Mouse (Mus musculus) heart, adult 2 months (tissue): Measurements from ENCODE around the gene Hes5. TPM values are rescaled to one million over a fixed set of nuclear protein-coding genes. Genes with fewer than 3 reads are reported as not detected.

ENCODE experiments used
- DNase-seq, 2 experiments: peaks; one replicate each; pipeline ENCODE4 v3.0.0; 2021
- H3K27ac ChIP-seq: fragments of 200-600 bp; 2 replicates; pipeline ENCODE4 v1.8.1; 2022
- H3K27me3 ChIP-seq: fragments of 200-500 bp; 2 replicates; pipeline ENCODE4 v1.6.1; 2012; ENCODE audit warnings: mild to moderate bottlenecking, low read length, inconsistent platforms, mixed read lengths; ENCODE audit not compliant: control insufficient read depth, insufficient read depth
- H3K36me3 ChIP-seq: fragments of 200-500 bp; 2 replicates; pipeline ENCODE4 v1.6.1; 2012; ENCODE audit warnings: low read length, inconsistent platforms; ENCODE audit not compliant: control insufficient read depth, insufficient read depth
- H3K4me1 ChIP-seq: fragments of 200-500 bp; 2 replicates; pipeline ENCODE4 v1.6.1; 2011; ENCODE audit warnings: low read length; ENCODE audit not compliant: control insufficient read depth, insufficient read depth
- H3K4me3 ChIP-seq: fragments of 200-600 bp; 2 replicates; pipeline ENCODE4 v1.8.1; 2022
- H3K79me2 ChIP-seq: fragments of 200-500 bp; replicated peaks from 2 replicates; pipeline ENCODE4 v1.6.1; 2012; ENCODE audit warnings: mild to moderate bottlenecking, inconsistent platforms, low read length, moderate library complexity, mixed read lengths; ENCODE audit not compliant: control insufficient read depth, insufficient read depth
- H3K9ac ChIP-seq: fragments of 200-500 bp; 2 replicates; pipeline ENCODE4 v1.6.1; 2012; ENCODE audit warnings: low read depth, mild to moderate bottlenecking, control low read depth, inconsistent platforms, low read length, mixed read lengths
- CTCF ChIP-seq: fragments of 200-600 bp; IDR thresholded peaks from 2 replicates; pipeline ENCODE4 v1.8.1; 2022; ENCODE audit warnings: antibody characterized with exemption, mild to moderate bottlenecking, moderate library complexity
- EP300 ChIP-seq: fragments of 200-500 bp; IDR thresholded peaks from 2 replicates; pipeline ENCODE4 v1.6.1; 2011; ENCODE audit warnings: low read depth, low read length, control low read depth; ENCODE audit not compliant: insufficient read depth
- POLR2A ChIP-seq: fragments of 200-500 bp; IDR thresholded peaks from 2 replicates; pipeline ENCODE4 v1.6.1; 2011; ENCODE audit warnings: mild to moderate bottlenecking, low read depth, low read length, control low read depth; ENCODE audit not compliant: insufficient read depth
- WGBS: fragments of 180-500 bp; shearing (Covaris S2); methylation state at CpG from one replicate; pipeline ENCODE4 v1.1.7; 2018; 5-methylcytosine and 5-hydroxymethylcytosine counted together
- intact Hi-C: fragments of 180-260 bp; cut with DNase I; formaldehyde crosslinking; loops from one replicate; pipeline ENCODE4 v1.15.1; 2025
- polyA plus RNA-seq: library from polyadenylated mRNA; depleted of rRNA; stranded (reverse); fragments of >200 nt; gene quantifications from 2 replicates; pipeline ENCODE4 v1.2.3, GENCODE M21; 2012
- total RNA-seq, 2 experiments: library from RNA; stranded (reverse); gene quantifications; 2 replicates each; pipeline ENCODE4 v1.2.3; 2021

Gene Hes5
- total and polyA plus RNA-seq, 3 experiments = 0.10 TPM; not detected in 2

GRCm38 (mm10) chr4:154936542-154937255 is 24.0 kb upstream of the Hes5 start:
- DNase-seq = no peak
- 66% methylated on average over 8 of the region's 8 CpGs for WGBS
- no peak for TF ChIP-seq EP300
- no peak for TF ChIP-seq CTCF
- TF ChIP-seq POLR2A = no peak
- Histone ChIP-seq H3K9ac (no peak overlapping the region), H3K4me3 (no peak overlapping the region), H3K36me3 (no peaks in the 10 kb centered on the region), H3K4me1 (0 out of 2 replicates have a peak, but pooled peaks cover 2% of the 10 kb centered on the region), H3K79me2 (no peaks in the 10 kb centered on the region), H3K27me3 (no peaks in the 10 kb centered on the region), H3K27ac (no peak overlapping the region)
- intact Hi-C loops = no loop called here

GRCm38 (mm10) chr4:154937746-154938145 is 23.0 kb upstream of the Hes5 start:
- Histone ChIP-seq H3K79me2 (no peaks in the 10 kb centered on the region), H3K27me3 (no peaks in the 10 kb centered on the region), H3K36me3 (no peaks in the 10 kb centered on the region), H3K27ac (no peak overlapping the region), H3K9ac (no peak overlapping the region), H3K4me3 (no peak overlapping the region), H3K4me1 (0 out of 2 replicates have a peak, but pooled peaks cover 2% of the 10 kb centered on the region)
- WGBS = 82% methylated on average over 1 of the region's 1 CpGs
- no peak for DNase-seq
- intact Hi-C loops = no loop called here
- TF ChIP-seq CTCF (no peak), POLR2A (no peak), EP300 (no peak)

- Histone ChIP-seq H3K27ac (no peak overlapping the region), H3K9ac (no peak overlapping the region), H3K36me3 (no peaks in the 10 kb centered on the region), H3K79me2 (no peaks in the 10 kb centered on the region), H3K27me3 (no peaks in the 10 kb centered on the region), H3K4me3 (no peak overlapping the region), H3K4me1 (peaks cover 1% of the 10 kb centered on the region; the same call in 1 of the 2 replicates)
- DNase-seq = no peak
- whole genome bisulfite sequencing = 78% methylated on average over 2 of the region's 2 CpGs
- TF ChIP-seq POLR2A (no peak), CTCF (no peak), EP300 (no peak)
- intact Hi-C loops = no loop called here
Observed at GRCm38 (mm10) chr4:154940156-154940555, 20.6 kb upstream of the Hes5 start.

- DNase-seq = no peak
- Histone ChIP-seq H3K36me3 (no peaks in the 10 kb centered on the region), H3K79me2 (no peaks in the 10 kb centered on the region), H3K27ac (no peak overlapping the region), H3K4me3 (no peak overlapping the region), H3K27me3 (no peaks in the 10 kb centered on the region), H3K9ac (no peak overlapping the region), H3K4me1 (peaks cover 1% of the 10 kb centered on the region; the same call in 1 of the 2 replicates)
- WGBS = 74% methylated on average over 5 of the region's 5 CpGs
- TF ChIP-seq POLR2A = no peak
- TF ChIP-seq CTCF = no peak
- TF ChIP-seq EP300 = no peak
- intact Hi-C loops = no loop called here
Observed at GRCm38 (mm10) chr4:154941831-154942230, 18.9 kb upstream of the Hes5 start.

DNA sequence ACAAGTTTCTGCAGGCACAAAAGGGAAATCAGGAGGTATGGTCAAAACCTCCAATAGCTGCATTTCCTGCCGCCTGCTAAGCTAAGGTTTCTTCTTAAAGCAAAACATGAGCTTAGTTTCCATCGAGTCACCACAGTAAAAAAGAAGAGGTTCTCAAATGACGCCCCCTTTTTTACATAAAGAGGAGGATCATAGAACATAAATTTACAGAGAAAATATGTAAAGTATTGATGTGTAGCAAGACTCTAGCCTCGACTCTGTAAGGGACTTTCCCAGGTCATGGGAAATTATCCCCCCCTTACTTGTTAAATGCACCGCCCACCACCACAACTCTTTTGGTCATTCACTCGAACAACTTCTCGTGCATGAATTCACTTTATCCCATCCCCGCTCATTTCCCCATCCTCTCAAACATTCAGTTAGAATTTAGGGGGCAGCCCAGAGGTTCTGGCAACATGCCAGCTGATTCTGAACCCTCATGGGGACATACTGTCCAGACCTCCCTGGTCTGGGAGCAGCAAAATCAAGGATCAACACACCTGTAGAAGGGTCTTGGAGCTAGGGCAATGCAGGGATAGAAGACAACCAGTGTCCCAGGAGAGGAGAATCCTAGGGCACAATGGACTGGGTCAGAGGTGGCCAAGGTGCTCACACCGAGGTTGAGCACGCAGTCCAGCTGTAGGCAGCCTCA is 17.9 kb upstream of the Hes5 start:
- no peak overlapping the region for H3K4me3 ChIP-seq
- DNase-seq = no peak
- intact Hi-C loops = no loop called here
- no peak overlapping the region for H3K27ac ChIP-seq
- no peaks in the 10 kb centered on the region for H3K36me3 ChIP-seq
- no peak overlapping the region for H3K9ac ChIP-seq
- H3K79me2 ChIP-seq = no peaks in the 10 kb centered on the region
- TF ChIP-seq EP300 (no peak), CTCF (no peak), POLR2A (no peak)
- WGBS = 73% methylated on average over 10 of the region's 10 CpGs
- H3K27me3 ChIP-seq = no peaks in the 10 kb centered on the region
- H3K4me1 ChIP-seq = peaks cover 1% of the 10 kb centered on the region; the same call in 1 of the 2 replicates
